Mouse (Mus musculus) lung, embryonic 16.5 days (tissue): ENCODE measurements around the gene Cdc27. TPM values are rescaled to one million over a fixed set of nuclear protein-coding genes. Genes with fewer than 3 reads are reported as not detected.
"Not testable (repeated sequence)": the region's sequence is repeated elsewhere in the genome, so short reads cannot be mapped to it uniquely, and the experiment has no call there.

Experiments used
- ATAC-seq: fragments of 200-750 bp; cut with Nextera tagmentation; 2 replicates; pipeline ENCODE4 v1.8.0; 2017; ENCODE audit warnings: low read depth, mild to moderate bottlenecking, moderate library complexity
- H3K27ac ChIP-seq: fragments of 300-500 bp; sonication (generic); 2 replicates; pipeline ENCODE4 v1.5.1; 2014; ENCODE audit warnings: mild to moderate bottlenecking, control low read depth, low read length
- H3K27me3 ChIP-seq: fragments of 300-500 bp; sonication (generic); 2 replicates; pipeline ENCODE4 v1.6.1; 2014; ENCODE audit warnings: low read depth, low read length, mixed read lengths; ENCODE audit not compliant: control insufficient read depth, insufficient read depth
- H3K36me3 ChIP-seq: fragments of 300-500 bp; sonication (generic); 2 replicates; pipeline ENCODE4 v1.6.1; 2014; ENCODE audit warnings: low read length; ENCODE audit not compliant: control insufficient read depth, insufficient read depth
- H3K4me1 ChIP-seq: fragments of 300-500 bp; sonication (generic); replicated peaks from 2 replicates; pipeline ENCODE4 v1.6.1; 2014; ENCODE audit warnings: low read length, mixed read lengths; ENCODE audit not compliant: control insufficient read depth, insufficient read depth
- H3K4me2 ChIP-seq: fragments of 300-500 bp; sonication (generic); 2 replicates; pipeline ENCODE4 v1.6.1; 2014; ENCODE audit warnings: low read depth, low read length, control low read depth
- H3K4me3 ChIP-seq: fragments of 300-500 bp; sonication (generic); 2 replicates; pipeline ENCODE4 v1.5.1; 2014; ENCODE audit warnings: mild to moderate bottlenecking, low read length, control low read depth
- H3K9ac ChIP-seq: fragments of 300-500 bp; sonication (generic); 2 replicates; pipeline ENCODE4 v1.6.1; 2014; ENCODE audit warnings: low read length, control low read depth
- H3K9me3 ChIP-seq: fragments of 300-500 bp; sonication (generic); 2 replicates; pipeline ENCODE4 v1.6.1; 2016; ENCODE audit warnings: low read length; ENCODE audit not compliant: control insufficient read depth
- WGBS: fragments of 180-500 bp; shearing (Covaris S2); extraction: QIAGEN DNeasy Blood & Tissue Kit; methylation state at CpG from one replicate; pipeline ENCODE4 v1.1.7; 2014; 5-methylcytosine and 5-hydroxymethylcytosine counted together
- polyA plus RNA-seq: library from polyadenylated mRNA; unstranded; fragments of >200 nt; fragmentation: Nextera tagmentation; extraction: Ambion mirVana; gene quantifications from 2 replicates; pipeline ENCODE4 v1.2.1, GENCODE M21; 2015

Cdc27 gene
- polyA plus RNA-seq, 1 experiment from 2014 or later, result 37.8 TPM

GRCm38 (mm10) chr11:104576772-104577612 lies 26.6 kb upstream of the Cdc27 start:
- H3K9ac ChIP-seq, result no peak overlapping the region
- H3K36me3 ChIP-seq, result no peaks in the 10 kb centered on the region
- no peak overlapping the region for H3K4me3 ChIP-seq
- WGBS, result 41% methylated on average over 10 of the region's 10 CpGs
- no peak overlapping the region for H3K27ac ChIP-seq
- H3K9me3 ChIP-seq, result no peaks in the 10 kb centered on the region
- H3K27me3 ChIP-seq, result no peaks in the 10 kb centered on the region
- no peak overlapping the region for H3K4me2 ChIP-seq
- ATAC-seq, result no peak
- peaks cover 15% of the 10 kb centered on the region for H3K4me1 ChIP-seq

GRCm38 (mm10) chr11:104572566-104572965 lies 22.1 kb upstream of the Cdc27 start:
- WGBS, result 22% methylated on average over 2 of the region's 2 CpGs

GRCm38 (mm10) chr11:104572091-104572490 lies 21.7 kb upstream of the Cdc27 start:
- Histone ChIP-seq H3K9ac (no peak overlapping the region), H3K27me3 (no peaks in the 10 kb centered on the region), H3K4me1 (peaks cover 5% of the 10 kb centered on the region), H3K4me2 (no peak overlapping the region), H3K4me3 (no peak overlapping the region), H3K9me3 (0 out of 2 replicates have a peak, but pooled peaks cover 4% of the 10 kb centered on the region), H3K36me3 (no peaks in the 10 kb centered on the region), H3K27ac (no peak overlapping the region)
- WGBS, result 37% methylated on average over 7 of the region's 7 CpGs
- peak; percentile 34; the same call in 1 of the 2 replicates for ATAC-seq

More at GRCm38 (mm10) chr11:104572566-104572965, 22.1 kb upstream of the Cdc27 start:
- Histone ChIP-seq H3K4me1 (peaks cover 7% of the 10 kb centered on the region), H3K4me3 (no peak overlapping the region), H3K27me3 (no peaks in the 10 kb centered on the region), H3K9ac (no peak overlapping the region), H3K9me3 (0 out of 2 replicates have a peak, but pooled peaks cover 4% of the 10 kb centered on the region), H3K27ac (no peak overlapping the region), H3K4me2 (no peak overlapping the region), H3K36me3 (no peaks in the 10 kb centered on the region)
- 0 out of 2 replicates have a peak, but pooled peaks have one; percentile 26 for ATAC-seq

- peak; percentile 50 for ATAC-seq
- not testable (repeated sequence) for H3K9me3 ChIP-seq, H3K27ac ChIP-seq, H3K36me3 ChIP-seq, H3K27me3 ChIP-seq, H3K4me1 ChIP-seq
- WGBS, result under 1% methylated on average over 28 of the region's 28 CpGs
- Histone ChIP-seq H3K4me2 (peak overlapping the region; percentile 54), H3K9ac (peak overlapping the region; percentile 40), H3K4me3 (peak overlapping the region; percentile 45)
Measured at GRCm38 (mm10) chr11:104571373-104571772, 21.0 kb upstream of the Cdc27 start.

GRCm38 (mm10) chr11:104570515-104570914 lies 20.1 kb upstream of the Cdc27 start:
- ATAC-seq, H3K4me2 ChIP-seq, H3K4me1 ChIP-seq, H3K9ac ChIP-seq, H3K36me3 ChIP-seq, H3K4me3 ChIP-seq, H3K9me3 ChIP-seq, H3K27ac ChIP-seq, H3K27me3 ChIP-seq: not testable (repeated sequence)
- 69% methylated on average over 8 of the region's 8 CpGs for WGBS

- 65% methylated on average over 4 of the region's 4 CpGs for WGBS
- Histone ChIP-seq H3K27ac (no peak overlapping the region), H3K4me2 (peak overlapping the region; percentile 14; the same call in 1 of the 2 replicates), H3K9ac (no peak overlapping the region), H3K36me3 (no peaks in the 10 kb centered on the region), H3K27me3 (no peaks in the 10 kb centered on the region), H3K4me1 (peaks cover 5% of the 10 kb centered on the region), H3K4me3 (no peak overlapping the region), H3K9me3 (0 out of 2 replicates have a peak, but pooled peaks cover 4% of the 10 kb centered on the region)
- ATAC-seq, result peak; percentile 38; the same call in 1 of the 2 replicates
Measured at GRCm38 (mm10) chr11:104568326-104568725, 17.9 kb upstream of the Cdc27 start.

GRCm38 (mm10) chr11:104567736-104568135 lies 17.3 kb upstream of the Cdc27 start:
- Histone ChIP-seq H3K27ac (no peak overlapping the region), H3K9ac (no peak overlapping the region), H3K27me3 (no peaks in the 10 kb centered on the region), H3K4me1 (peaks cover 5% of the 10 kb centered on the region), H3K4me3 (no peak overlapping the region), H3K9me3 (0 out of 2 replicates have a peak, but pooled peaks cover 4% of the 10 kb centered on the region), H3K36me3 (no peaks in the 10 kb centered on the region), H3K4me2 (no peak overlapping the region)
- WGBS, result 65% methylated on average over 9 of the region's 9 CpGs
- peak; percentile 29; the same call in 1 of the 2 replicates for ATAC-seq

- H3K4me3 ChIP-seq, result no peak overlapping the region
- H3K27ac ChIP-seq, result no peak overlapping the region
- WGBS, result 83% methylated on average over 2 of the region's 2 CpGs
- ATAC-seq, result no peak
- no peaks in the 10 kb centered on the region; the same call in 1 of the 2 replicates for H3K4me1 ChIP-seq
- no peak overlapping the region for H3K4me2 ChIP-seq
- no peak overlapping the region for H3K9ac ChIP-seq
- H3K36me3 ChIP-seq, result no peaks in the 10 kb centered on the region
- 0 out of 2 replicates have a peak, but pooled peaks cover 4% of the 10 kb centered on the region for H3K9me3 ChIP-seq
- no peaks in the 10 kb centered on the region for H3K27me3 ChIP-seq
Measured at GRCm38 (mm10) chr11:104566796-104567195, 16.4 kb upstream of the Cdc27 start.

GRCm38 (mm10) chr11:104566097-104566496 lies 15.7 kb upstream of the Cdc27 start:
- 83% methylated on average over 6 of the region's 6 CpGs for WGBS
- Histone ChIP-seq H3K36me3 (no peaks in the 10 kb centered on the region), H3K4me1 (no peaks in the 10 kb centered on the region; the same call in 1 of the 2 replicates), H3K4me2 (no peak overlapping the region), H3K27ac (no peak overlapping the region), H3K9me3 (0 out of 2 replicates have a peak, but pooled peaks cover 4% of the 10 kb centered on the region), H3K27me3 (no peaks in the 10 kb centered on the region), H3K4me3 (no peak overlapping the region), H3K9ac (no peak overlapping the region)
- no peak for ATAC-seq
